Mouse (Mus musculus): ENCODE measurements around the gene Rplp2.

Rplp2 gene

GRCm38 (mm10) chr7:141468522-141469211, 21.5 kb downstream of the Rplp2 start:
- DNase-seq, result peak; percentile 43

GRCm38 (mm10) chr7:141469352-141469751, 22.2 kb downstream of the Rplp2 start:
- DNase-seq, result no peak

- DNase-seq, result no peak
Measured at GRCm38 (mm10) chr7:141469901-141470636, 22.9 kb downstream of the Rplp2 start.

- DNase-seq, result no peak
Measured at GRCm38 (mm10) chr7:141470637-141470944, 23.4 kb downstream of the Rplp2 start.

- DNase-seq, result no peak
Measured at GRCm38 (mm10) chr7:141471236-141471635, 24.1 kb downstream of the Rplp2 start.

DNA sequence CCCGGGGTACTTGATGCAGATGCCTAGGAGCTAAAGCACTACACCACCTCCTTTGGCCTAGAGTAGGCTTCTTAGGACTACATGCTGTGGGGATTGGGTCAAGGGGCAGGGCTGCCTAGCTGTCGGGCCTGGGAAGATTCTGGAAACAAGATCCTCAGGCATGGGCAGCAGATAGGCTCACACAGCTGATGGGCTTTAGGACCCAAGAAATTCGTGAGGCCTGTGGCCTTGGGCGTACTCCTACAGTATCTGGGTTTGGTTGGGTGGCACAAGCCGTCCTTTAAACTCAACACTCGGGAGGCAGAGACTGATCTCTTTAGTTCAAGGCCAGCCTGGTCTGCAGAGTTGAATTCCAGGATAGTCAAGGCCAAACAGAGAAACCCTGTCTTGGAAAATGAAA, 25.1 kb downstream of the Rplp2 start:
- no peak for DNase-seq

DNA sequence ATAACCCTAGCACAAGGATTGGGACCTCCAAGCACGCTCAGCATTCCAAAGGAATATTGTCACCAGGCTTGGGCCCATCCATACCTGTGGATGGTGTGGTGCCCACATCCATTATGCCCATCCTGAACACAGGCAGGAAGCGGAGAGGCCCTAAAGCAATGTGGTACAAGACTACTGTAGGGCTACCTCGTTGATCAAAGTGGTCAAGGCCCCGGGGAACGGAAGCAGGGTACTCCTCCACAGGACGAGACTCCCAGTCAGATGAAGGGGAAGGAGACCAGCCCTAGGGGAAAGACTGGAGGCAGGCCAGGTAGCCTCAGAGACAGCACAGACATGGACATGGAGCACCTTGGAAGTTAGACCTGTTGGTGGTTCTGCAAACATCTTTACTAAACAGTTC, 25.6 kb downstream of the Rplp2 start:
- no peak for DNase-seq

- DNase-seq, result no peak
Measured at GRCm38 (mm10) chr7:141474160-141474559, 27.0 kb downstream of the Rplp2 start.

GRCm38 (mm10) chr7:141475011-141475804, 28.0 kb downstream of the Rplp2 start, which contains the start of the genes Polr2l and Tspan4:
Polr2l (minus strand) TSS chr7:141475132.
Tspan4 (plus strand) TSS chr7:141475240.
- peak; percentile 84 for DNase-seq

GRCm38 (mm10) chr7:141475805-141476158, 28.6 kb downstream of the Rplp2 start:
- no peak for DNase-seq

- DNase-seq, result peak; percentile 60
Measured at GRCm38 (mm10) chr7:141476226-141476980, 29.2 kb downstream of the Rplp2 start.

DNA sequence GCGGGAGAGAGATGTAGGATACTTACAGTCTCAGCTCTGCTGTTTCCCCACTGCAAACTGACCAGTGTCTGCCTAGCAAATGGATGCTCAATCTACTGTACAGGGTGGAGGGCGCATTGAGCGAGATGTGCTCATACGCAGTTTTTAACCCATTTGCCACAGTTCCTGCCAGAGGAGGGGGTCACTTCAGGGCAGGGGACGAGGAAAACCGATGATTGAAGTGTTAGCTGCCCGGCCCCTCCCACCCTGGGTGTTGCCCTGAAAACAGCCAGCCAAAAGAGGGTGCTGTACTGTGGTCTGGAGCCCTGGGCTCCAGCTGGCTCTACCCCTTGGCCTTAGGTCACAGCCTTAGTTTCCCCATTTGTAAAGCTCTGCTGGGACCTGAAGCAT, 29.8 kb downstream of the Rplp2 start:
- no peak for DNase-seq

- no peak for DNase-seq
Measured at GRCm38 (mm10) chr7:141477578-141478269, 30.6 kb downstream of the Rplp2 start.

- no peak for DNase-seq
Measured at GRCm38 (mm10) chr7:141478270-141478748, 31.1 kb downstream of the Rplp2 start.

DNA sequence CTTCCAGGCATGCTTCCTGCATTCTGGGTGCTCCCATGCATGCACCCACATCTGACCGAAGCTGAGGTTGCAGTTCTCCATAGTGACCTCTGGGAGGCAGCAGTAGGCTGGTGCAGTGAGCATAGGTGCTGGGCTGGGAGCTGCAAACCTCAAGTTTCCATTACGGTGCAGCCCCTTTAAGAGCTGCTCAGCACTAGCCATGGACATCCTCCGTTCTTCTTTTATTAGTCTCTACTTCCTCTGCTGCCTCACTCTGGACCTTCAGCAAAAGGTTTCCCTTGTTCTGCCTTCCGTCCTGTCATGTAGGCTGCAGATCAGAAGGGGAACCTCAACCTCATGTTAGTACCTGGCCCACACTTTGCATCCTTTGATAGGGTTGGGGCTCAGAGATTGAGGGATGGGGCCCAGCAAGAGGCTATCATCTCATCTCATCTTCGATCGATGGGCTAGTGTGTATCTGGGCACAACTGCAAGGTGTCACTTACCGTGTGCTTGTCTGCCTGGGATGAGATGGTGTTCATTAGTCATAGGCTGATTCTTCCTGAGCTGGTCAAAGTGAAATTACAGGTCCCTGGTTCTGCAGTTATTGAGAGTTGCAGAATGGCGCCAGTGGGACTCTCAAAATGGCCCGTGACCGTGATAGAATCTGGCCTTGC, 33.8 kb downstream of the Rplp2 start:
- peak; percentile 50 for DNase-seq

DNA sequence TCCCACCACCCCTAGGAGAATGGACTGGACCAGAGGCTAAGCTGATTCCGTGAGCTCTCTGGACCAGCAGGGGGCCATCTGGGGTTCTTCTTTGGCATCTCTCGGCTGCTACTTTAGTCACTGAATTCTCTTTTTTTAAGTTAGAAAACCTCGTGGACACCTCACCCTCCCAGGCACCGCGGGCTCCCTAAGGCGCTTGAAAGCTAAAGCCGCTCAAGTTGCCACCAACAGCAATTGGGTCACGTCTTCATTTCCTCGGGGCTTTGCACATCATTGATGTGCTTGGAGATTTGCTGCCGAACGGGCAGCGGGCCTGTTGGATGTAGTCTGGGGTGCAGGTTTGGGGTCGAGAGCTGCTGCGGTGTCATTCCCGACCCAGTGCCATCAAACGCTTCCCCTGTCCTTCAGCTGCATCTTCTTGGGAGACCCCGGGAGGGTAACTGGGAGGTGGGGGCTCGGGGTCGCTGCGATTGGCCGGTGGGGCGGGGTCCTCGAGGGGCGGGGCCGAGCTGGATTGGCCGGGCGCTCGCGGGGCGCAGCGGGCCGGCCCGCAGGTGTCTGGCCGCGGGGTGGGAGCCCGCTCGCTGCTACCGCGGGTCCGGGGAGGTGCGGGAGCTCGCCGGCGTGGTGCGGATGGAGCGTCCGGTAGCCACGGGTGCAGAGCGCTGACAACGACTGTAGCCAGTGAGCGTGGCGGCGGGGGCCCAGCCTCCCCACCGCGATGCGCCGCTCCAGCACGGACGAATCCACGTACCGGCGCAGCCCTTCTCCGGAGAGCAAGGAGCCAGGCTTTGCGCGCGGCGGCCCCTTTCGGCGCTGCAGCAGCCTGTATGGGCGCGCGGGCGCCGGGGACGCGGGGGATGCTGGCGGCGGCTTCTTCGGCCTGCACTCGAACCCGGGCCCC, 34.6 kb downstream of the Rplp2 start:
- DNase-seq, result peak; percentile 66

DNA sequence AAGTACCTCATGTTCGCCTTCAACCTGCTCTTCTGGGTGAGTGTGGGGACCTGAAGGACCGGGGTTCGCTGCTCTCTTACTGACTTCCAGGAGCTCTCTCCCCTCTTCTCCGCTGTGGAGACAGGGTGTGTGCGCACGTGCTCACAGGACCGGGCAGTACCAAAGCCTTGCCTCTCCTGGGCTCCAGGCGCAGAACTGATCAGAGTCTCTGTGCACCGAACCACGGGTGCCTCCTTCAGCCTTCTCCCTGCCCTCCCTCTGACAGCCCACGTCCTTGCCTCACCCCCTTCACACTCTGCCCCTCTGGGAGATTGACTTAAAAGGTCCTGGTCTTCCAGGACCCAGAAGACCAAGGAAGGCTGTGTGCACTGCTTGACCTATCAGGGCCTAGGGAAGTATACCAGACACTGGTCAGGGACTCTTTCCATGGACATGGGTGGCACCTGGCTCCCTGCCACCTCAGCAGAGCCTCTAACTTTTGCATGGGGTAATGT, 35.4 kb downstream of the Rplp2 start:
- no peak for DNase-seq

DNA sequence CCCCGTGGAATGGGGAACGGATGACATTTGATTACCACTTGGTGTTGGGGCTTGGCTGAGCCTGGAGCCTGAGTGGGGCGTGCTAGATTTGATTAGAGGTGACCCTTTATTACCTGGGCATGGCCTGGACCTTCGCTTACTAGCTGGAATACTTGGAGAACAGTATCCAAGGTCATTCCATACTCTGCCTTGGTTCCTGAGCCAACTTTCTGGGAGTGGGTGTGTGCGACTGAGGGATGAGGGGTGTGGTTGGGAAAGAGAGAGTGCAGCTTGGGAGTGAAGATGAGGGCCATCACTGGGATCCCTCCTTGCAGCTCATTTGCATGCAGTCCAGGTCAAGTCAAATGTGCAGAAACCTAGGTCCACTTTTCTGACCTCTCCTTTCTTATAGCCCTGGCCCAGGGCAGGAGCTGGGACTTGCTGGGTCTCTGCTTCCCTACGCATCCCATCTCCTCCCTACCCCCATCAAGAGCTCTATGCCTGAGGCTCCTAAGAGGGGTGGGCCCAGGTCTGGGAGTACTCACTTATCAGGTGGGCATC, 36.0 kb downstream of the Rplp2 start:
- DNase-seq, result no peak

DNA sequence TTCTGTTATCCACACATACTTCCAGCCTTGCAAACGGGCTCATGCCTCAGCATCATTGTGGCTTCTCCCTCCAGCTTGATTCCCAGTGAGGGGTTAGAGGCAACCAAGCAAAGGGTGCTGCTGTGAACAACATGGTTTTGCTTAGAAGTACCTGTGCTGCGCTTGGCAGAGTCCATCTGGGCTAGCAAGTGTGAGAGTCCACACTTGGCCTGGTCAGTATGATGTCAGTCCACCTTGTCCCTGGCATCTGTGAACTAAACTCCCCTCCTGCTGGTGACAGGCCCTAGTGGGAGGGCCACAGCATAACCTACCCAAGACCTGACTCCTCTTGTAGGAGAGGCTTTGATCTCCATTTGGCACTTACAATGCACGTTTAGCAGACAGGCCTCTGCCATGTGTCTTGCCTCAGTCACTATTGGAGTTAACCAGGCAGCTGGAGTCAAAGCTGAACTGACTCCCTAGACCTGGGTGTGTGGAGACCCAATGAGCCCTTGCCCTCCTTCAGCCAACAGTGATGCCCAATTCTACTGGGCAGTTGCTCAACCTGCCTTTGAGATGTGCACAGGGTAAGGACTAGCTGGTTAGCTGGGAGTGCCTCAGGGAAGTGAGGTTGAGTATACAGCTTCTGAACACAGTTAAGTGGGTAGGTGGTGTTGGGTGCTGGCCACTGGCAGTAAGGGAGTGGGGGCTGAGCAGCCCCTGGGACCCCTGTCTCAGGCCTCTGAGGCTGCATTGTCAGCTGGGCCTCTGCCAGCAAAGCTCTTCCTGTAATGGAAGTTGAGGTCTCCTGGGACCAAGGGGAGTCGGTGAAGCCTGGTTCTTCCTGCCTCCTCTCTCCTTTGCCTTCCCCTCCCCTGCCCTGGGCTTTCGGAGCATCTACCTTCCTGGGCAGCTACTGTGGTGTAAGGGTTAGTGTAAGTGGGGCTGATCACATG, 37.3 kb downstream of the Rplp2 start:
- DNase-seq, result no peak

All from right cerebral cortex, postnatal 14 days (tissue).